Comparison of ENCODE assay signal across 8 mouse cellular contexts in genomic region chr7:12834162-12835120, GRCm38 (mm10). TPM values are rescaled to one million over a fixed set of nuclear protein-coding genes. Genes with fewer than 3 reads are reported as not detected.
DNase-seq lines count a peak whose midpoint lies in the region; ATAC-seq lines count a peak whose summit lies in the region.

Zfp110 (plus strand) TSS chr7:12834761.

- H3K4me1 ChIP-seq in hindbrain, embryonic 15.5 days (replicated peaks): peaks cover 6% of the 10 kb centered on the region; the same call in 1 of the 2 replicates

- peak; percentile 97 for ATAC-seq in hindbrain, embryonic 15.5 days (ENCODE audit: low FRiP score, low read depth)

- H3K9me3 ChIP-seq in hindbrain, embryonic 15.5 days: peaks cover 35% of the 10 kb centered on the region

- H3K27me3 ChIP-seq in hindbrain, embryonic 15.5 days: no peaks in the 10 kb centered on the region

- peak within 1 kb of the TSS; percentile 65 for H3K27ac ChIP-seq in hindbrain, embryonic 15.5 days (replicated peaks)

- WGBS in hindbrain, embryonic 15.5 days: 3% methylated on average over 47 of the region's 47 CpGs

- peaks cover 34% of the 10 kb centered on the region for H3K36me3 ChIP-seq in hindbrain, embryonic 15.5 days

- DNase-seq in T-cell, adult 2 months (ENCODE audit: low spot score): peak; percentile 90
- DNase-seq in cerebellum, postnatal 36 days: peak; percentile 86 to 89
- peak; percentile 84 to 88 for DNase-seq in frontal cortex, postnatal 36 days (ENCODE audit: low spot score in 2 of 2)
- peak; percentile 77 for DNase-seq in left cerebral cortex, adult 11 months (ENCODE audit: low spot score)
- peak; percentile 93 for DNase-seq in lung, postnatal 4 days
- DNase-seq in retina, postnatal 7 days (ENCODE audit: low read depth, low spot score): peak; percentile 84
- peak; percentile 79 for DNase-seq in urinary bladder, adult 2 months (ENCODE audit: low spot score)

- peak within 1 kb of the TSS; percentile 49 for H3K4me3 ChIP-seq in hindbrain, embryonic 15.5 days

- peak within 1 kb of the TSS; percentile 59 for H3K4me2 ChIP-seq in hindbrain, embryonic 15.5 days

- H3K9ac ChIP-seq in hindbrain, embryonic 15.5 days: peak within 1 kb of the TSS; percentile 40

RNA-seq across cellular contexts. Expression of gene Zfp110, which starts in this region (rescaled TPM):
- polyA plus RNA-seq in hindbrain, embryonic 15.5 days (2015; fragmentation: Nextera tagmentation; extraction: Ambion mirVana): 26.2 and 27.6 TPM in 2 replicates
- polyA plus RNA-seq in urinary bladder, adult 2 months (2012; rRNA removed): 21.9 and 22.2 TPM in 2 replicates

Comparison
In these comparisons a context has a peak if more than half of its experiments do, and no peak if none do; other contexts are left out.
1. Peak in every context shown above with its lines: DNase-seq, ATAC-seq, H3K4me3 ChIP-seq and H3K27ac ChIP-seq.